Mouse (Mus musculus) right cerebral cortex, postnatal 14 days (tissue): ENCODE results near the gene Pdzk1ip1.

ENCODE experiments used
- DNase-seq: peaks from one replicate; pipeline ENCODE4 v3.0.0; 2022

The Pdzk1ip1 gene

GRCm38 (mm10) chr4:115124713-115125112, 36.2 kb downstream of the Pdzk1ip1 start:
- DNase-seq, result no peak

- no peak for DNase-seq
Observed at GRCm38 (mm10) chr4:115133085-115133484, 44.6 kb downstream of the Pdzk1ip1 start.

GRCm38 (mm10) chr4:115133621-115134295, 45.2 kb downstream of the Pdzk1ip1 start, which contains the start of gene Cyp4x1:
Gene Cyp4x1 (minus strand): TSS chr4:115134281.
- peak; percentile 86 for DNase-seq

- DNase-seq, result peak; percentile 17
Observed at GRCm38 (mm10) chr4:115134296-115134630, 45.8 kb downstream of the Pdzk1ip1 start.
